Mouse (Mus musculus): Measurements from ENCODE around the gene Zfp13. TPM values are rescaled to one million over a fixed set of nuclear protein-coding genes. Genes with fewer than 3 reads are reported as not detected.
A peak's percentile ranks its signal among the peaks of the same experiment; 100 is the strongest.

The Zfp13 gene
- total and polyA plus RNA-seq, 3 experiments, result 0.30 TPM; not detected in 2

GRCm38 (mm10) chr17:23546333-23546701 is 53.0 kb downstream of the Zfp13 start:
- Histone ChIP-seq H3K4me3 (replicated peaks in 1 of 3; ENCODE audit: low read depth in 2 of 3, low read length in 2 of 3, poor library complexity in 1 of 3) (peak overlapping the region; percentile 69 to 94 (median 94)), H3K36me3 (replicated peaks in 1 of 2; ENCODE audit: control insufficient read depth in 1 of 2, insufficient read depth in 1 of 2, low read length in 1 of 2) (no peaks in the 10 kb centered on the region), H3K27ac (ENCODE audit: insufficient read depth, low read depth) (peak overlapping the region; percentile 73), H3K27me3 (replicated peaks) (no peaks in the 10 kb centered on the region), H3K79me2 (replicated peaks; ENCODE audit: control insufficient read depth, extremely low read depth, insufficient read depth, poor library complexity, severe bottlenecking) (no peaks in the 10 kb centered on the region), H3K4me1 (ENCODE audit: control insufficient read depth in 1 of 2, insufficient read depth in 2 of 2) (peaks cover 2 to 7% of the 10 kb centered on the region in 2 experiments; a peak in 3 of 4 replicates), H3K9ac (ENCODE audit: insufficient read depth, low read depth) (peak overlapping the region; percentile 83), H3K9me3 (replicated peaks; ENCODE audit: low read length) (no peaks in the 10 kb centered on the region), H3K4me2 (ENCODE audit: insufficient read depth, low read depth, poor library complexity, severe bottlenecking) (peak overlapping the region; percentile 27)
- dilution Hi-C loops (cut with MboI; ENCODE audit: extremely low pct_ligation_motif_present, extremely low pct_unique_long_range_greater_than_20kb, low sequenced_read_pairs) (no loop called here), in situ Hi-C loops (cut with MboI; ENCODE audit: low pct_ligation_motif_present, low pct_unique_long_range_greater_than_20kb, low sequenced_read_pairs) (no loop called here)
- TF ChIP-seq UBTF (IDR thresholded peaks at IDR 0.05; ENCODE audit: low read depth, low read length), result no peak
- peak; percentile 82; the same call in 1 of the 2 replicates for TF ChIP-seq KAT2A (IDR thresholded peaks at IDR 0.05; ENCODE audit: insufficient replicate concordance, low read length)
- TF ChIP-seq ELF1 (IDR thresholded peaks at IDR 0.05; ENCODE audit: low read depth, low read length), result peak; percentile 97
- peak; percentile 69 for TF ChIP-seq NRF1 (IDR thresholded peaks at IDR 0.05; ENCODE audit: low read depth, low read length)
- TF ChIP-seq MEF2A (IDR thresholded peaks at IDR 0.05; ENCODE audit: borderline replicate concordance, low read depth, low read length), result no peak; the same call in 1 of the 2 replicates
- peak; percentile 96 for TF ChIP-seq MAFK (IDR thresholded peaks at IDR 0.05; ENCODE audit: insufficient replicate concordance, low read length)
- peak; percentile 99 for TF ChIP-seq TBP (conservative IDR thresholded peaks at IDR 0.05; ENCODE audit: low read depth, low read length)
- no peak for TF ChIP-seq CTCF (conservative IDR thresholded peaks at IDR 0.05 in 1 of 2, IDR thresholded peaks at IDR 0.05 in 1 of 2; ENCODE audit: low read depth in 2 of 2, low read length in 2 of 2)
- TF ChIP-seq E2F4 (IDR thresholded peaks at IDR 0.05; ENCODE audit: insufficient replicate concordance, low read depth, low read length), result peak; percentile 74; the same call in 1 of the 2 replicates
- TF ChIP-seq ZC3H11A (IDR thresholded peaks at IDR 0.05; ENCODE audit: low read depth, low read length), result no peak
- peak; percentile 88 for DNase-seq (ENCODE audit: extremely low read depth)

- Histone ChIP-seq H3K27ac (ENCODE audit: insufficient read depth, low read depth) (no peak overlapping the region), H3K36me3 (replicated peaks in 1 of 2; ENCODE audit: control insufficient read depth in 1 of 2, insufficient read depth in 1 of 2, low read length in 1 of 2) (no peaks in the 10 kb centered on the region), H3K4me1 (ENCODE audit: control insufficient read depth in 1 of 2, insufficient read depth in 2 of 2) (peaks cover 2 to 3% of the 10 kb centered on the region in 2 experiments; a peak in 2 of 4 replicates), H3K9me3 (replicated peaks; ENCODE audit: low read length) (no peaks in the 10 kb centered on the region), H3K27me3 (replicated peaks) (no peaks in the 10 kb centered on the region), H3K4me2 (ENCODE audit: insufficient read depth, low read depth, poor library complexity, severe bottlenecking) (peak overlapping the region; percentile 27), H3K9ac (ENCODE audit: insufficient read depth, low read depth) (no peak overlapping the region), H3K4me3 (replicated peaks in 1 of 3; ENCODE audit: low read depth in 2 of 3, low read length in 2 of 3, poor library complexity in 1 of 3) (no peak overlapping the region), H3K79me2 (replicated peaks; ENCODE audit: control insufficient read depth, extremely low read depth, insufficient read depth, poor library complexity, severe bottlenecking) (no peaks in the 10 kb centered on the region)
- dilution Hi-C loops (cut with MboI; ENCODE audit: extremely low pct_ligation_motif_present, extremely low pct_unique_long_range_greater_than_20kb, low sequenced_read_pairs) (no loop called here), in situ Hi-C loops (cut with MboI; ENCODE audit: low pct_ligation_motif_present, low pct_unique_long_range_greater_than_20kb, low sequenced_read_pairs) (no loop called here)
- no peak for DNase-seq (ENCODE audit: extremely low read depth)
- TF ChIP-seq USF1 (IDR thresholded peaks at IDR 0.05; ENCODE audit: low read depth, low read length), result no peak
- no peak for TF ChIP-seq ZNF384 (IDR thresholded peaks at IDR 0.05; ENCODE audit: low read depth, low read length)
- TF ChIP-seq ZMIZ1 (IDR thresholded peaks at IDR 0.05; ENCODE audit: low read depth, low read length), result no peak
- TF ChIP-seq ZKSCAN1 (IDR thresholded peaks at IDR 0.05; ENCODE audit: borderline replicate concordance, low read depth, low read length), result no peak
- TF ChIP-seq RCOR1 (conservative IDR thresholded peaks at IDR 0.05; ENCODE audit: low read depth, low read length), result no peak
These were observed 53.4 kb downstream of the Zfp13 start for GRCm38 (mm10) chr17:23545841-23546240.

Measured in CH12.LX (cell line).